Mouse (Mus musculus) cerebellum, adult 11-12 months (tissue): ENCODE results near the gene Hjurp.

Source experiments
- DNase-seq: peaks from one replicate; pipeline ENCODE4 v3.0.0; 2022

Gene Hjurp

DNA sequence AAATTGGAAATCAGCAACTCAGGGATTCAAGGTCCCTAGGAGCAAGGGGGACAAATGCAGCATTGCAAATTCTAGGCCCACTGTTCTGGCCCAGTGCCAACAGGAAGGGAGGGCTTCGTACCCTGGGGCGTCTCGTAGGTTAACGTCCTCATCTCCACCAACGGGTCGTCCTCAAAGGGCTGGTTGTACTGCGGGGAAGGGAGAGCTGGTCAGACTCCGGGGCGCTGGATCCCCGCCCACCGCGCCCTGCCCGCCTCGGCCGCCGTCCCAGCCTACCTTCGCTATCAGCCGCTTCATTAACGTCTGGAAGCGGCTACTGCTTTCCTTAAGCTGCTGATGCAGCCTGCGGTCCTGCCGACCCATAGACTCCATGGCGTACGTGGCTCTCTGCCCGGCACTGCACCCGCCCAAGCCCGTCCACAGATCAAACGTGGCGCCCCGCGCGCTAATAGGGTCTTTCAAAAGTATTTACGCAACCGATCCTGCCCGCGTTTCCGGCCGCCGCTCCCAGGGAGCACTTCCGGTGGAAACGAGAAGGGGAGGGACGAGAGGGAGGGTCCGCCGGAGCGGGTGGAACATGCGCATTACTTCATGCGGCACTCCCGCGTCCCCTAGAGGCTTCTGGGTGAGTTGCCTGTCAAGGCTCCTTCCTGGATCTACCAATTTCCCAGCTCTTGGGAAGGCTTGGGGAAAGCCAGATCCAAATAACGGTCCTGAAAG is at the start of gene Hjurp, which contains the start of gene Trpm8:
TSS of gene Hjurp (minus strand) at position 536 of the 720 bp plus-strand sequence.
TSS of gene Trpm8 (plus strand) at position 564 of the 720 bp plus-strand sequence.
- DNase-seq = peak; percentile 100

DNA sequence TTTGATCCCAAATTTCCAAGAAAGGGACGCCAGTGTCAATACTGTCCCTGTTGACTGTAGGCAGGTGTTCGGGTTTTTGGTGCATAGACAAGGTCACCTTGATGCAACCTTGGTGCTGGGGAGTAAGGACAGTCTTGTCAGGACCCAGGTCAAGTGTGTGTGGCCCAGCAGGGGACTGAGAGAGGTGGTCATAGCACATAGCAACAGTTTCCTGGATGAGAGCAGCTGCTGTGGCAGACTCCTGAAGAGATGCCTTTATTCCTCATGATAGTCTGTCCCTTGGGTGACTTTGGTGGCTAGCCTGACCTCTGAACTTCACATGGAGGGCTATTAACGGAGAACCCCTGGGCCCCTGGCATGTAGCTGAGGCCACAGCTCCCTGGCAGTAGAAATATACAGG is 45.7 kb upstream of the Hjurp start:
- DNase-seq = no peak

DNA sequence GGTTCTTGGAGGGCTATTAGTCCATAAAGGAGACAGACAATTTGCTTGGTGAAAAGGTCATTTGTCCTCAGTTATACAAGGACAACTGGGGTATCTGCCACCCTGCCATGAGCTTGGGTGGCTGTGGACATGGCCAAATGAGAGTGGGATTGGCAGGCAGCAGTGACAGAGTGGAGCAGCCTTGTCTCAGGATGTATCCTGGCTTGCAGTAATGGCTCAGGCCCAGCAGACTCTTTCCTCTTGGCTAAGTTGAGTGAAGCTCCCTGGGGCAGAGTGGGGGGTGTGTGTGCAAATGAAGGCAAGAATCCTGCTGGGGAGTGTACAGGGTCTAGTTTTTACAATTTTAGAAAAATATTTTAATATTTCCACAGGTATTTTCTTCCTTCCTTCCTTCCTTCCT is 44.7 kb upstream of the Hjurp start:
- peak; percentile 79 for DNase-seq

DNA sequence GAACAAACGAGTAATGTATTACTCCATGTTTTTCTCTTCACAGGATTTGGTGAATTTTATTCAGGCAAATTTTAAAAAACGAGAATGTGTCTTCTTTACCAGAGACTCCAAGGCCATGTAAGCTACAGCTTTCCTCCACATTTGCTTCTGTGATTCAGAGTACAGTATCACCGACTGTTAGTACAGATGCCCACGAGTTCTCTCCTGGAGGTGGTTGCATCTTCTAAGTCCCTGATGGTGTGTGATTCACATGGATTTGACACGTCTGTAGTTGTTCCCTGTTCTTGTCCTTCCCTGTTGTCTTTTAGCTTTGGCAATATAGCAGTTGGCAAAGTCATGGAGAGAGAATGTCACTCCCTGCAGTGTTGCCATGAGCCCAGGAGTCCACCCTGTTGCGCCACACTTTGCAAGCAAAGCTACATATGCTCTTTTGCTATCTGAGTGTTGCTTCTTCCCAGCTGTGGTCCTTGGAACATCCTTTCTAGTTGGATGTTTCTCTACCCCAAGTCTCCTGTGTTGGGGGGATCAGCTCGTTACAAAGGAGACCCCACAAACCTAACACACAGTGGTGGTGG is 43.5 kb upstream of the Hjurp start:
- no peak for DNase-seq

DNA sequence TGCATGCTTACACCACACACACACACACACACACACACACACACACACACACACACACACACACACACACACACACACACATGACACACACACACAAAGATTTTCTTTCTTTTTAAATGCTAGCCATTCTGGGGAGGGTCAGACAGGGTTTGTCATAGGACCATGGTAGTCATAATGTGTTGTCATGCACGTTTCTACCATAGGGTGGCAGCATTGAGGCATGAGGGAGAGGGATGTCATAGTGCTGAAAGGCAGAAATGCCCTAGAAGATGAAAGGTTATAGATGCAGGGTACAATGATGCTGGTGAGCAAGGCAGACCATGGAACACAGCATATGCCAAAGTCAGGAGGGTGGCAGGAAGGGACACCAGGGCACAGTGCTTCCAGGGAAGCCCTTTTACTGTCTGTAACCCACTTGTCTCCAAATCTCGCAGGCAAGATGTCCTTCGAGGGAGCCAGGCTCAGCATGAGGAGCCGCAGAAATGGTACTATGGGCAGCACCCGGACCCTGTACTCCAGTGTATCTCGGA is 41.2 kb upstream of the Hjurp start:
- DNase-seq = peak; percentile 80

DNA sequence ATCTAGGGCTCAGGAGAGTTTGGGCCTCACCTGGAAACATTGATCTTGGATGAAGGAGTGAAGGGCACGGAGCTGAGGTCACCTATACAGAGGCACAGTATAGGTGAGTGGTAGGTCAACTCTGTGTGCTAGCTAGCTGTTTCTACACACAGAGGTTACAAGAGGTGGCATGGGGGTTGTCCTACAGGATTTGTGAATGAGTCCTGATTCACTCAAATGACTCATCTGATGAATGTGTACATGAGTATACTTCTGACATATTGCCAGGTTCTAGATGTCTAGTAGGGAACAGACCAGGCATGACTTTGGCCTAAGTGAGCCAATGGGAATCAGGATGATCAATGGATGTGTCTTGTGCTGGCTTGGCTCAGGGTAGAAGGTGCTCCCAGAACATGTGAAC is 39.8 kb upstream of the Hjurp start:
- no peak for DNase-seq

DNA sequence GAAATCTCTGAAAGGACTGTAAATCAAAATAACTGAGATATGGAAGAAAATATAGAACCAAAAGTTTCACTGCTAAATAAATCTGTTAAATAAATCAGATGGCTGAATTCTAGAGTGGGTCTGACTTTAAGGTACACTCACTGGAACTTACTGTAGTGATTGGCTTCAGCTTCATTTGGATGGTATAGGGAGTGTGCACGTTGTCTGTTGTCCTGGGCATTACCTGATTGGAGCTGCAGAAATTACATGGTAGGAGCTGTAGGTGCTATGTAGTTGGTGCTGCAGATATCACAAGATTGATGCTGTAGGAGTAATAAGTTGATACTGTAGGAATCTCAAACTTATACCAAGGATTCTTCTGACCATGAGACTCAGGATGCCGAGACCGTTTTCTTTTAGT is 32.9 kb upstream of the Hjurp start:
- DNase-seq = no peak

DNA sequence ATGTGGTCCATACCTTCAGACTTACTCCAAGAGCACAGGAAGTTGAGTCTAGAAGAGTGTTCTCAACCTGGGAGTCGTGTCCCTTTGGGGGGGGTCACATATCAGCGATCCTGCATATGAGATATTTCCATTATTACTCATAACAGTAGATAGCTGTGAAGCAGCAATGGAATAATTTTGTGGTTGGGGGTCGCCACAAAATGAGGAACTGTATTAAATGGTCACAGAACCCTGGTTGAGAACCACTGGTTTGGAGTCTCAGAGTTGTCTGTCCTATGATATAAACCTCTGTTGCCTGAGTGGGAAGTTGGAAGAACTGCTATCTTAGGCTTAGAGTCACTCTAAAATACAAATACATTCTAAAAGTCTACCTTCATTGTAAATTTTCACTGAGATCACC is 32.5 kb upstream of the Hjurp start:
- no peak for DNase-seq

DNA sequence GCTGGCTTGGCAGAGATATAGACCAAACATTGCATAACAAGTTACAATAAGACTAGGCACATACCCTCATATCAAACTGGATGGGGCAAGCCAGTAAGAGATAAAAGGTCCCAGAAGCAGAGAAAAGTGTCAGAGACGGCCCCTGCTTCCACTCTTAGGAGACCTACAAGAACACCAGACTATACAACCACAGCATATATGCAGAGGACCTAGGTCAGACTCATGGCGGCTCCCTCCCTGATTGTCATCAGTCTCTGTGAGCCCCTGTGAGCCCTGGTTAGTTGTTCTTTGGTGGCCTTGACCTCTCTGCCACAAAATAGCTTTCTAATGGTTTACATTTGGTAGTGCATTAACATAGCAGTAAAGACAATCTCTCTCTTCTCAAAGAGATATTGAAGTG is 31.6 kb upstream of the Hjurp start:
- DNase-seq = no peak

DNA sequence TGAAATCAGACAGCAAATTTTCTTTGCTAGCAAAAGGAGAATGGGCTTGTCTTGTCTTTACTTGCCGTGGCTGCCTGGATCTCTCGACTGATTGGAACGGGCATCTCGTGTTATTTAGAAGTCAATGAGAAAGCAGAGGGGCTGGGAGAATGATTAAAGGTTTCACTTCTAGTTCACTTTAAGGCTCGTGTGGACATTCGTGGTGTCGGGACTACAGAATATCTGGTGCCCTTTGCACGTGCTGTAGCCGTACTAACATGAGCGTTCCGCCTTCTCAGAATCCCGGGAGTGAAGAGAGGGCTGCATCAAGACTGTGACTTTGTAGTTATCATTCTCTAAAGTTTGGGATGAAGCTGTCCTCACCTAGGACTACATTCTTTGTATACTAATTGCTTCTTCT is 29.7 kb upstream of the Hjurp start:
- no peak for DNase-seq

DNA sequence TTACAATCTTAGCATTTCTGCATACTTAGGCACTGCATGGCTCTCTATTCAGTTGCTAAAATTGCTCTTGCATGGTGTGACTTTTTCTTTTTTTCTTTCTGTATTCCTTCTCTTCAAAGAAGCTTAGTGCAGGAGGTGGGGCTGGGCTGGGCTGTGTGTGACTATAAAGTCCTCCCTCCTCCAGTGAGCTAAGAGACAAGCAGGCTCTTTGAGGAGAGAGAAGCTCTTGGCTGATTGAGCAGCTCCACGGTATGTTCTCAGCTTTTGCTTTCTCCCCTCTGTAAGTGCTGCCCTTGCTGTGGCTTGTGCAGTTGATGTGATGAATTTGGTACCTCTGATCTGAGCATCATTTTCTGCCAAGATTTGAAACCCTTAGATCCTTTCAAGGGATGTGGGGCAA is 29.1 kb upstream of the Hjurp start:
- no peak for DNase-seq

DNA sequence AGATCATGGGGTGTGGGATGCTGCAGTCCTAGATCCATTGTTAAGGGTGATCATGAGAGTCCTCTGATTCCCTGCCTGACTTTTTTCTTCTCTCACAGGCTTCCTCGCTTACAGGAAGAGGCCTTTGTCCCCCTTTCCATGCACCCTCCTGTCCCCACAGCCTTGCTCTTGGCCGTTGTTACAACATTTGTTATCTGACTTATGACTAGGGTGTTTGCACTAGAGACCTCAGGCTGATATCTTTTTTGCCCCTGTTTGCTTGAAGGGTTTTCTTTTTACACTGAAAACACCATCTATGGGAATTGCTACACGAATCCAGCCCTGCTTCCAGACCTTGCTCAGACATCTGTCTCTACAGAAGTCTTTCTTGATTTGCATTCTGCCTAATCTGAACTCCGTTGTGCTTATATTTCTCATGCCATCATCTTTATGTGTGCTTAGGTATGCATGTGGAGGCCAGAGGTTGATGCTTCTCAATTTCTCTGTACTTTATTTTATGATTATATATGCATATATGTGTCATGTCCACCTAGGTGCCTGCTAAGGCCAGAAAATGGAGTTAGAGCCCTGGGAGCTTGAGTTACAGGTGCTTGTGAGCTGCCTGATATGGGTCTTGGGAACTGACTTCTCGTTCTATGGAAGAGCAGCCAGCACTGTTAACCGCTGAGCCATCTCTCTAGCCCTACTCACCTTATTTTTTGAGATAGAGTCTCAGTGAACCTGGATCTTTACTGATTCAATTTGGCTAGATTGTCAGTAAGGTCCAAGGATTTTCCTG is 27.8 kb upstream of the Hjurp start:
- no peak for DNase-seq

DNA sequence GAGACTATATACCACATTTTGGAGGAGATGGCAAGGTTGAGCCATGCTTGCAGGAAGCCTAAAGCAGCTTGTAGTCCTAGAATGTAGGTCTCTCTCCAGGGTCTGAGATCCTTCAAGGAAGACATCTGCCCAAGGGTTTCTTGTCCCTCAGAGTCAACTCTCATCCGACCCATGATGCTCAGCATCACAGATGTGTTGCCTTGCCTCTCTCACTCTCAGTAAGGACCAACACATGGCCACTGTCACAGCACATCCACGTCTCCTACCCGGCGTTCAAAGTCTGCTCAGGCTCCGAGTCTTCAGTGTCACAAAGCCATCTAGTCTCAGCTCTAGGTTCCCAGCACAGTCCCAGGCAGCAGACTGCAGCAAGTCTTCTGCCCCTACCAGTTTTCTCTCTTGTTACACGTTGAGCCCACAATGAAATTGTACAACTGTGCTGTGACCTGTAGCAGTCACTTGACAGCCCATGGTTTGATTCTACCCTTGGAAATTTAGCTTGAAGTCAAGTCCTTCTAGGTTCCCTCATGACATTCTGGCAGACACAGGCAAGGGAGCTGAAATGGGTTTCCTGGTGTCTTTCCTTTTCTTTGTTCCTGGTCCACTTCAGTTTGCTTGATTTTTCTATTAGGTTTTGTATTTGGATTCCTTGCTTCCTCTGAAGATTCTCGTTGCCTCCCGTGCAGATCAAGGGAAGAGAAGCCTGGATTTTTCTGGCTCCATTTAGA is 27.0 kb upstream of the Hjurp start:
- no peak for DNase-seq

DNA sequence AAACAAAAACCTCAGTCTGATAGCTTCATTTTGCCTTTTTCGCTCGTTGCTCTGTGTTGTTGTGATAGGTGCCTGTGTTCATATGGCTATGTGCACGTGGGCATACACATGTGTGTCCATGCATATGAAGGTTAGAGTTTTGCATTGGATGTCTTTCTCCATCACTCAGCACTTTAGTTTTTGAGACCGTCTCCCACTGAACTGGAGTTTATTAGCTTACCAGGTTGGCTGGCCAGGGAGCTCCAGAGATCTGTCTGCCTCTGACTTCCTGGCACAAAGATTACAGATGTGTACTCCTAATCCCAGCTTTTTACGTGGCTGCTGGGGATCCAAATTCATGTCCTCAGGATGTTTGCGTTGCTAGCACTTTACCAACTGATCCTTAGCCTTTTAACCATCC is 26.3 kb upstream of the Hjurp start:
- DNase-seq = no peak

DNA sequence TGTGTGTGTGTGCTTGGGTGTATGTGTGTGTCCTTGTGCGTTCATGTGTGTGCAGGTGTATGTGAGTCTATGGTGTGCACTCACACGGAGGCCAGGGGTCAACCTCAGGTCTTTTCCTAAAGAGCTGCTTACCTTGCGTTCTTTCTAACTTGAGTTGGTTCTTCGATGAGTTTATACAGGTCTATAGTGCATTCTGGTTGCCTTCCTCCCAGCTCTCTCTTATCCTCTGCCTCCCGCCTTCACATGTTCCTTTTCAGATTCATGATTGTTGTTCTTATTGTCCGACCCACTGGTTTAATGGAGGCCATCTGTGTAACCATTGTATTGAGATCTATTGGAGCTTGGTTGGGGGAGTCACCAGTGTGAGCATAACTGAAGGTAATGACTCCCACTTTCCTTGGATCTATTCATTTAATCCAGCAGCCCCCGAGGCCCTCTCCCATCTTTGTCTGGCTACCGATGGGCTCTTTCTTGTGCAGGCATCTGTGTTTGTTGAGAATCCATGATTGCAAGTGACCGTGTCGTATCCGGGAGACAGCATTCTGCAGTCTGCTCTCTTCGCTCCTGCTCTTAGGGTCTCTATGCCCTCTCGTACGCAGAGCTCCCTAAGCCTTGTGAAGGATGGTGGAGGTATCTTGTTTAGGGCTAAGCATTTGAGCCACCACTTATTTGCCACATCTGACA is 24.8 kb upstream of the Hjurp start:
- DNase-seq = no peak

DNA sequence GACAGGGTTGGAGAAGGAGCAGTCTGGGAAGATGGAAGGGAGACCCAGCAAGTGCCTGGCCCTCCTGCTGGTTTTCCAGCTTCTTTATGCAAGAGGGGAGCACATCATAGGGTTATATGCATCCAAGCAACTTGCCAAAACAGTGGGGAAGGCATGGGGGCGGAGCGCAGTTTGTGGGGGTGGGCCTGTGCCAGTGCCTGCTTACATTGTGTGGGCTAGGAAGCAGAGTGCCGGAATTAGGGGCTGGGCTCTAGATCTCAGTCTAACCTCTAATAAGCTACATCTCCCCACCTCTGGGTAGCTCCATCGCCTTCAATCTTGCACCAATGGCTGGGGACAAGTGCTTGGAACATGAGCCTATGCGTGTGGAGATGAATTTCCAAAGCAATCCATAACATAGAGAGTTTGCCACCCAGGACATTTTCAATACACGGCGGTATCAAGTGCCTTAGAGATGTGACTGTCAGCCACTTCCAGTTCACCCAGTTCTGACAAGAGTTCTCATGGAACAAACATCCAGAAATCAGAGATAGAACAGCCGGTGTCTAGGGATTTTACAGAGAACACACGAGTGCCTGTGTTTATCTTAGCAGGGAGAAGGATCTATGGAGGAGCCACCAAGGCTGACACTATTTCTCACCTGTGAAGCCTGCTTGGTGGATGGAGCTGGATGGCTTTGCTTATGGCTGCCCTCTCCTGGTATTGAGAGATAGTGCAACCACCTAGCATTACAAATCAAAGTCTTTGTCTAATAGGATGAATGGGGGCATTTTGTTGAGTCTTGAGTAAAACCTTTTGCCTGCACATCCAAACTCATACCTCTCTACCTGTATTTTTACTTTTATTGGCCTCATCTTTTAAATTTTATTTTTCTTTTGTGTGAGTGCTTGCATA is 23.9 kb upstream of the Hjurp start:
- DNase-seq = no peak

DNA sequence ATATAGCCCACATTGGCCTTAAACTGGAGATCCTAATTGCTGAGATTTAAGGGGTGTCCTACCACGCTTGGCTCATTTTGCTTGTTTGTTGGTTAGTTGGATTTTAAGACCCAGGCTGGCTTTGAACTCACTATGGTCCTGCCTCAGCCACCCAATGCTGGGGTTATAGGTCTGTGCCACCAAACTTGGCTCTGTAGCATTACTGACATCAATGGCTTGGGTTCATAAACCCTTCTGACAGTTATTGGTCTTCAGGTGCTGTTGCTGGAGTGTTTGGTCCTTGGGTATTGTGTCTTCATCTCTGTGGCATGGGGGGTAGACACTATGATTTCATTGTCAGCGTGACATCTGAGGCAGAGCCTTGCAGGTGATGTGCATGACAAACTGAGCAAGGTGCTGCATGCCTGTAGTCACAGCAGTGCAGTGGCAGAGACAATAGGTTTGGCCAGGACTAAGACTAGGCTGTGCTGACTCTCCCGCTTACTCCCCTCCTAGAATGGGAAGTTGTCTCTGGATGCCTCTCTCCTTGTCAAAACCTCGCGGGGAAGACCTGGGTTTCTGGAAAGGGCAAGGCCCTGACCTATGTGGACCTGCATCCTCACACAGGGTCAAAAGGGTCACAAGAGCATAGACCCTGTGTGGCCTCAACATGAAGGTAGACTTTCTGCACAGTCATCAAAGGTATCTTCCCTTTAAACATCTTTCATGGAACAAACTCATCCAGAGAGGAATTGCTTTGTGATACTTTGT is 23.0 kb upstream of the Hjurp start:
- DNase-seq = no peak

DNA sequence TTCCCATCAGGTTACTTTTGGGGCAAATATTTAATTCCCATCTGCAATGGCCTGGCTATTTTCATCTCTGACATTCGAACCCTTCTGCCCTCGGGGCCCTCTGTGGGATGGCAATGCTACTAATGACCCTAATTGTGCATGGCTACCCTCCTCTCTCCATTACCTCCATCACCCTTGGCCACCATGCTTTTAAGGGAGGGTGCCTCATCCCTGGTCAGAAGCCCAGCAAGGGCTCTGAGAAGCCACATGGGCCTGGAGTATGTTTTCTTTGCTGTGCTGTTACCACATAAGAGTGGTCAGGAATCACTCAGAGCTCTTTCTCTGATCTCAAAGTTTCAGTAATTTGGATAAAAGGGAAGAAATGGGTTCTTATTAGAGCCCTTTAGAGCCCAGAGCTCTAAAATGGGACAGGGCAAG is 22.1 kb upstream of the Hjurp start:
- DNase-seq = no peak

DNA sequence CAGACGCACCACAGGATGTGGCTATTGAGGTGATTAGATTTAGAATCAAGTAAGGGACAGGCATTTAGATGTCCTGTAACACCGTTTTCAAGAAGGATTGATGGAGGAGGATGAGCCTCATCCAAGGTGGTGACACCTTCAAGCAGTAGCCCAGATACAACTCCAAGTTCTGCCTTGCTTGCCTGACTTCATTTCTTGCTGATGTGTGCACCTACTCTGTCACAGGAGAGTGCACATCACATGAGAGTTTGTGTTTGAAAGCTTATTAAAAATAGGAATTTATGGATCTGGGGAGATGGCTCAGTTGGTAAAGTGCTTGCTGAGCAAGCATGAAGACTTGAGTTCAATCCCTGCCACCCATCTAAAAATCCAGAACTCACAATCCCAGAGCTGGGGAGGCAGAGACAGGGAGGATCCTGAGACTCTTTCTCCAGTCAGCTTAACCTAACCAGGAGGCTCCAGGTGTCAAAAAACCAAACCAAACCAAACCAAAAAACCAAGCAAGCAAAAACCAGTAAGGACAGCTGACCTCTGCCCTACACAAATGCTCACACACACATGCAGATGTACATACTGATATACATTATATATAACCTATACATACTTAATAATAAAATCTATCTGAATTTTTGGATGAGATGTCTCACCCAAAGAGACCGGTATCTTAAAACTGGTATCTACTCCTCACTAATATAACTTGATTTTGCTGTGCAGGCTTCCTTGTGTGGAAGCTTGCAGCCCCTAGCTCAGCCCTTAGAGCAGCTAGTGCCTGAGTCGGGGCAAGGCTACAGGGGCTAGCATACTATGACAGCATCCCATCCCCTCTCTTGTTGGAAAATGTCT is 21.5 kb upstream of the Hjurp start:
- no peak for DNase-seq
